Mouse (Mus musculus): ENCODE results near the gene Set. TPM values are rescaled to one million over a fixed set of nuclear protein-coding genes. Genes with fewer than 3 reads are reported as not detected.

Set gene
- polyA plus RNA-seq, 1 experiment from 2014 or later = 768 TPM

DNA sequence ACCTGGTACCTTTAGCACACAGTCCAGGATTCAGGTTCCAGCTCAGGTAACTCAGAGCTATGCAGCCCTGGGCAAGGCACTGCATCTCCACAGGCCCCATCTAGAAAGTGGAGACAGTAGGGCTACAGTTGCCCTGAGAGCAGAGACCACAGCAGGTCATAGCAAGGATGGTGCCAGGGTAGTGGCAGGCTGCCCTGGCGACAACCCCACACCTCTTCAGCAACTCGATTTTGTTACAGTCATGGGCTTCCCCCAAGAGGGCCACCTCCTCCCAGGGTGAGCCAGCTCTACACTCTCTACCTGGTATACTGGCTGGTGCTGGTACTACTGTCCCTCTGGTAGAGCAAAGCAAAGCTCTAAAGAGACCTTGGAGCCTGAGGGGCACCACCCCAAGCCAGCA, 19.4 kb upstream of the Set start:
- H3K9ac ChIP-seq (replicated peaks; ENCODE audit: low read length) = no peak overlapping the region
- no peaks in the 10 kb centered on the region for H3K9me3 ChIP-seq (replicated peaks; ENCODE audit: control insufficient read depth, low read length)
- no peak overlapping the region for H3K4me2 ChIP-seq (ENCODE audit: low read depth, low read length)
- H3K4me3 ChIP-seq (ENCODE audit: low read depth, low read length) = no peak overlapping the region
- no peaks in the 10 kb centered on the region for H3K4me1 ChIP-seq (ENCODE audit: control insufficient read depth, insufficient read depth, low read length)
- H3K27me3 ChIP-seq (ENCODE audit: control insufficient read depth, insufficient read depth, low read length) = no peaks in the 10 kb centered on the region
- WGBS = 86% methylated on average over 2 of the region's 2 CpGs
- ATAC-seq (replicated peaks; ENCODE audit: insufficient number of reproducible peaks, low FRiP score, low TSS enrichment, low read depth) (no peak), DNase-seq (ENCODE audit: low spot score) (no peak)
- H3K27ac ChIP-seq (replicated peaks; ENCODE audit: low read depth, low read length) = no peak overlapping the region
- H3K36me3 ChIP-seq (replicated peaks; ENCODE audit: control insufficient read depth, insufficient read depth, low read depth, low read length) = no peaks in the 10 kb centered on the region

- H3K4me2 ChIP-seq (ENCODE audit: low read depth, low read length) = no peak overlapping the region
- H3K4me1 ChIP-seq (ENCODE audit: control insufficient read depth, insufficient read depth, low read length) = no peaks in the 10 kb centered on the region
- no peaks in the 10 kb centered on the region for H3K9me3 ChIP-seq (replicated peaks; ENCODE audit: control insufficient read depth, low read length)
- DNase-seq (ENCODE audit: low spot score) (no peak), ATAC-seq (replicated peaks; ENCODE audit: insufficient number of reproducible peaks, low FRiP score, low TSS enrichment, low read depth) (no peak)
- H3K27me3 ChIP-seq (ENCODE audit: control insufficient read depth, insufficient read depth, low read length) = no peaks in the 10 kb centered on the region
- 93% methylated on average over 10 of the region's 10 CpGs for WGBS
- H3K4me3 ChIP-seq (ENCODE audit: low read depth, low read length) = no peak overlapping the region
- no peaks in the 10 kb centered on the region for H3K36me3 ChIP-seq (replicated peaks; ENCODE audit: control insufficient read depth, insufficient read depth, low read depth, low read length)
- H3K27ac ChIP-seq (replicated peaks; ENCODE audit: low read depth, low read length) = no peak overlapping the region
- H3K9ac ChIP-seq (replicated peaks; ENCODE audit: low read length) = no peak overlapping the region
These were observed 18.8 kb upstream of the Set start for GRCm38 (mm10) chr2:30038370-30038769.

DNA sequence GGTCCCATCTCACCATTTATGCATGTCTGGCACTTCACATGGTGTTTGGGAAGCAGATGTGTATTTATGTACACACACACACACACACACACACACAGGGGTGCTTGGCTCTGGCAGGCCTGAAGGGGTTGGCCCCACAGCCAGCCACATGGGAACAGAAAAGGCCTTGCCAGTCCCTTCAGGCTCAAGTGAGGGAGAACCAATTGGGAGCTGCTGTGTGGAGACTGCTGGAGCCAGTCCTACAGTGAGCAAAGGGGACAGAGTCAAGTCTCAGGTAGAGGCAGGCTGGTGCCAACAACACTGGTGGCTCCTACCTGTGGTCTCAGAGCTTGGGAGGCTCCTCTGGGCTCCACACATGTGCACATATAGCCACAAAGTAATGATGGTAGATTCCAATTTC, 17.5 kb upstream of the Set start:
- H3K27me3 ChIP-seq (ENCODE audit: control insufficient read depth, insufficient read depth, low read length) = no peaks in the 10 kb centered on the region
- H3K27ac ChIP-seq (replicated peaks; ENCODE audit: low read depth, low read length) = no peak overlapping the region
- H3K4me1 ChIP-seq (ENCODE audit: control insufficient read depth, insufficient read depth, low read length) = no peaks in the 10 kb centered on the region
- DNase-seq (ENCODE audit: low spot score) (no peak), ATAC-seq (replicated peaks; ENCODE audit: insufficient number of reproducible peaks, low FRiP score, low TSS enrichment, low read depth) (no peak)
- no peak overlapping the region for H3K4me3 ChIP-seq (ENCODE audit: low read depth, low read length)
- no peak overlapping the region for H3K9ac ChIP-seq (replicated peaks; ENCODE audit: low read length)
- H3K36me3 ChIP-seq (replicated peaks; ENCODE audit: control insufficient read depth, insufficient read depth, low read depth, low read length) = no peaks in the 10 kb centered on the region
- no peak overlapping the region for H3K4me2 ChIP-seq (ENCODE audit: low read depth, low read length)
- no peaks in the 10 kb centered on the region for H3K9me3 ChIP-seq (replicated peaks; ENCODE audit: control insufficient read depth, low read length)

GRCm38 (mm10) chr2:30042445-30042844, 14.7 kb upstream of the Set start:
- Histone ChIP-seq H3K9me3 (replicated peaks; ENCODE audit: control insufficient read depth, low read length) (no peaks in the 10 kb centered on the region), H3K36me3 (replicated peaks; ENCODE audit: control insufficient read depth, insufficient read depth, low read depth, low read length) (no peaks in the 10 kb centered on the region), H3K4me2 (ENCODE audit: low read depth, low read length) (no peak overlapping the region), H3K27ac (replicated peaks; ENCODE audit: low read depth, low read length) (no peak overlapping the region), H3K4me3 (ENCODE audit: low read depth, low read length) (no peak overlapping the region), H3K27me3 (ENCODE audit: control insufficient read depth, insufficient read depth, low read length) (no peaks in the 10 kb centered on the region), H3K9ac (replicated peaks; ENCODE audit: low read length) (no peak overlapping the region), H3K4me1 (ENCODE audit: control insufficient read depth, insufficient read depth, low read length) (no peaks in the 10 kb centered on the region)
- WGBS = 2% methylated on average over 4 of the region's 4 CpGs
- ATAC-seq (replicated peaks; ENCODE audit: insufficient number of reproducible peaks, low FRiP score, low TSS enrichment, low read depth) (no peak), DNase-seq (ENCODE audit: low spot score) (peak; percentile 87)

GRCm38 (mm10) chr2:30044550-30044949, 12.6 kb upstream of the Set start:
- WGBS = 81% methylated on average over 5 of the region's 5 CpGs
- Histone ChIP-seq H3K36me3 (replicated peaks; ENCODE audit: control insufficient read depth, insufficient read depth, low read depth, low read length) (no peaks in the 10 kb centered on the region), H3K9ac (replicated peaks; ENCODE audit: low read length) (no peak overlapping the region), H3K4me1 (ENCODE audit: control insufficient read depth, insufficient read depth, low read length) (no peaks in the 10 kb centered on the region), H3K4me3 (ENCODE audit: low read depth, low read length) (no peak overlapping the region), H3K4me2 (ENCODE audit: low read depth, low read length) (no peak overlapping the region), H3K9me3 (replicated peaks; ENCODE audit: control insufficient read depth, low read length) (no peaks in the 10 kb centered on the region), H3K27ac (replicated peaks; ENCODE audit: low read depth, low read length) (no peak overlapping the region), H3K27me3 (ENCODE audit: control insufficient read depth, insufficient read depth, low read length) (no peaks in the 10 kb centered on the region)
- DNase-seq (ENCODE audit: low spot score) (no peak), ATAC-seq (replicated peaks; ENCODE audit: insufficient number of reproducible peaks, low FRiP score, low TSS enrichment, low read depth) (no peak)

GRCm38 (mm10) chr2:30047127-30047526, 10.1 kb upstream of the Set start:
- 96% methylated on average over 6 of the region's 6 CpGs for WGBS
- Histone ChIP-seq H3K9me3 (replicated peaks; ENCODE audit: control insufficient read depth, low read length) (no peaks in the 10 kb centered on the region), H3K36me3 (replicated peaks; ENCODE audit: control insufficient read depth, insufficient read depth, low read depth, low read length) (no peaks in the 10 kb centered on the region), H3K9ac (replicated peaks; ENCODE audit: low read length) (no peak overlapping the region), H3K4me2 (ENCODE audit: low read depth, low read length) (no peak overlapping the region), H3K4me1 (ENCODE audit: control insufficient read depth, insufficient read depth, low read length) (no peaks in the 10 kb centered on the region), H3K27me3 (ENCODE audit: control insufficient read depth, insufficient read depth, low read length) (no peaks in the 10 kb centered on the region), H3K27ac (replicated peaks; ENCODE audit: low read depth, low read length) (no peak overlapping the region), H3K4me3 (ENCODE audit: low read depth, low read length) (no peak overlapping the region)
- no peak for ATAC-seq (replicated peaks; ENCODE audit: insufficient number of reproducible peaks, low FRiP score, low TSS enrichment, low read depth)
- DNase-seq (ENCODE audit: low spot score) = no peak

DNA sequence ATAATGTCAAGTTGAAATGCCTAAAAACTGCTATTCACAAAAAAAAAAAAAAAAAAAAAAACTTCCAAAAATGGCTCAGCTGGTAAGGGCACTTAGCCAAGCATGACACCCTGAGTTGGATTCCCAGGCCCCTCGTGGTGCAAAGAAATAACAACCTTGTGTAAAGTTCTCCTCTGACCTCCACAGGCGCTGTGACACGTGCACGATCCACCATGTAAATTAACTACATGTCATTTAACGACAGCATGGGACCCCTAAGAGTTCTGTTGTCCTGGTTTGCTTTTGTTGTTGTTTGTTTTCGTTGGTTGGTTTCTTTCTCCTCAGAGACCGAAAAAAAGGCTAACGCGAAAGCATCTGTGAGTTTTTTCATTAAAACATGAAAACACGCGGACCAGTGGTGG, 9.1 kb upstream of the Set start:
- ATAC-seq (replicated peaks; ENCODE audit: insufficient number of reproducible peaks, low FRiP score, low TSS enrichment, low read depth) = no peak
- peak overlapping the region; percentile 82 for H3K9ac ChIP-seq (replicated peaks; ENCODE audit: low read length)
- H3K4me3 ChIP-seq (ENCODE audit: low read depth, low read length) = peak overlapping the region; percentile 68
- H3K9me3 ChIP-seq (replicated peaks; ENCODE audit: control insufficient read depth, low read length) = no peaks in the 10 kb centered on the region
- DNase-seq (ENCODE audit: low spot score) = no peak
- no peak overlapping the region for H3K27ac ChIP-seq (replicated peaks; ENCODE audit: low read depth, low read length)
- peak overlapping the region; percentile 70 for H3K4me2 ChIP-seq (ENCODE audit: low read depth, low read length)
- no peaks in the 10 kb centered on the region for H3K36me3 ChIP-seq (replicated peaks; ENCODE audit: control insufficient read depth, insufficient read depth, low read depth, low read length)
- no peaks in the 10 kb centered on the region for H3K4me1 ChIP-seq (ENCODE audit: control insufficient read depth, insufficient read depth, low read length)
- whole genome bisulfite sequencing = 64% methylated on average over 11 of the region's 11 CpGs
- no peaks in the 10 kb centered on the region for H3K27me3 ChIP-seq (ENCODE audit: control insufficient read depth, insufficient read depth, low read length)

GRCm38 (mm10) chr2:30048699-30049388, 8.3 kb upstream of the Set start, which contains the start of gene Wdr34:
Wdr34 (minus strand) TSS chr2:30048881.
- peak; percentile 87 for ATAC-seq (replicated peaks; ENCODE audit: insufficient number of reproducible peaks, low FRiP score, low TSS enrichment, low read depth)
- Histone ChIP-seq H3K27me3 (ENCODE audit: control insufficient read depth, insufficient read depth, low read length) (no peaks in the 10 kb centered on the region), H3K4me1 (ENCODE audit: control insufficient read depth, insufficient read depth, low read length) (no peaks in the 10 kb centered on the region), H3K4me3 (ENCODE audit: low read depth, low read length) (peak within 1 kb of the TSS; percentile 68), H3K9me3 (replicated peaks; ENCODE audit: control insufficient read depth, low read length) (no peaks in the 10 kb centered on the region), H3K9ac (replicated peaks; ENCODE audit: low read length) (peak within 1 kb of the TSS; percentile 82), H3K36me3 (replicated peaks; ENCODE audit: control insufficient read depth, insufficient read depth, low read depth, low read length) (no peaks in the 10 kb centered on the region), H3K4me2 (ENCODE audit: low read depth, low read length) (peak within 1 kb of the TSS; percentile 70), H3K27ac (replicated peaks; ENCODE audit: low read depth, low read length) (peak within 1 kb of the TSS; percentile 83)
- DNase-seq (ENCODE audit: low spot score) = peak; percentile 98
- under 1% methylated on average over 54 of the region's 54 CpGs for WGBS

All from embryonic facial prominence, embryonic 11.5 days (tissue).